Mouse (Mus musculus) regulatory T cell (primary cell): ENCODE results near the gene Sebox.

Experiments
- in situ Hi-C: fragments of 300-600 bp; cut with MboI, MseI; formaldehyde crosslinking; loops from one replicate; pipeline ENCODE4 v1.15.1; 2025; ENCODE audit warnings: high pct_unique_total_duplicates

Gene Sebox

DNA sequence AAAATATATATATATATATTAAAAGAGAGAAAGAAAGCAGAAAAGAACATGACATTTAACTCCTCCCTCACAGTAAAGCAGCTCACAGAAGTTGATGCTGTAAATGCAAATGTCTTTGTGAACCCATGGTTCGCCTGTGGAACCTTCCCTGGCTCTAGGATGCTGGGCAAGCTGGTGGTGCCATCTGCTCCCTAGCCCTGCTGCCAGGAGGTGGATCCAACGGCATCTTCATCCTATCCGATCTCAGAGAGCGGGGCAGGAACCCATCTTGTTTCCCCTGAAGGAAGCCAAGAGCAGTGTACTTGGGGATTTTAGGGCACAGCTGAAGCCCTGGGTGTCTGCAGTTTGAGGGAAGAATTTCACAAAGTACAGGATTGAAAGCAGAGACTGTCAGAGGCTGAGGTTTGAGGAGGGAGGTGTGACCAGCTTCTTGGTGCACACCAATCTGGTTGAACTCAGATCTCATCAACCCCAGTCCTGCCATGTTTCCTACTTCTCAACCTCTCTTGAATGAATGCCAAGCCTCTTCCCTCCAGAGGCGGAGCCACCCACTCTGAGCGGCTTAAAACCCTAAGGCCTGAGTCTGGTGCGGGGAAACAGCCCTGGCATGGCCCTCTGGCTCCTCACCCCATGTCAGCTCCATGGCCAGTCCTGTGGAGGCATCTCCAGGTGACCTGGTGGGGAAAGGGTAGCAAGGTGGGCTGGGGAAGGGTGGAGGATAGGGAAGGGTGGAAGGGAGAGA, at the start of gene Sebox:
TSS of gene Sebox (plus strand) at position 539 of the 742 bp plus-strand sequence.
- in situ Hi-C loops: no loop called here

GRCm38 (mm10) chr11:78453675-78454074, 49.6 kb upstream of the Sebox start:
- in situ Hi-C loops: no loop called here

GRCm38 (mm10) chr11:78454276-78454675, 49.0 kb upstream of the Sebox start:
- in situ Hi-C loops: no loop called here

- in situ Hi-C loops: no loop called here
Observed at GRCm38 (mm10) chr11:78455308-78455707, 47.9 kb upstream of the Sebox start.

GRCm38 (mm10) chr11:78458740-78459139, 44.5 kb upstream of the Sebox start:
- in situ Hi-C loops: no loop called here

DNA sequence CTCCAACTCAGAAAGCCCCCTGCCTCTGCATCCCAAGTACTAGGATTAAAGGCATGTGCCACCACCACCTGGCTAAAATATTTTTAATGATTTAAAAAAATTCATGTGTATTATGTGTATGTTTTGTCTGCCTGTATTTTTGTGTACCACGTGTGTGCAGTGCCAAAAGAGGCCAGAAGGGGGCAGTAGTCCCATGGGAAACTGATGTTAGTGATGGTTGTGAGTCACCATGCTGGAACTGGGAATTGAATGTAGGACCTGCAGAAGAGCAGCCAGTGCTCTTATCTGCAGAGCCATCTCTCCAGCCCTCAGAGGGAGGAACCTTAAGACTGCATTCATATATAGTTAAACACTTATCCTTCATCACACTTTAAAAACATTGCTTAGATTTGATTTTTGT, 41.4 kb upstream of the Sebox start:
- in situ Hi-C loops: no loop called here

- in situ Hi-C loops: no loop called here
Observed at GRCm38 (mm10) chr11:78462669-78463068, 40.6 kb upstream of the Sebox start.

DNA sequence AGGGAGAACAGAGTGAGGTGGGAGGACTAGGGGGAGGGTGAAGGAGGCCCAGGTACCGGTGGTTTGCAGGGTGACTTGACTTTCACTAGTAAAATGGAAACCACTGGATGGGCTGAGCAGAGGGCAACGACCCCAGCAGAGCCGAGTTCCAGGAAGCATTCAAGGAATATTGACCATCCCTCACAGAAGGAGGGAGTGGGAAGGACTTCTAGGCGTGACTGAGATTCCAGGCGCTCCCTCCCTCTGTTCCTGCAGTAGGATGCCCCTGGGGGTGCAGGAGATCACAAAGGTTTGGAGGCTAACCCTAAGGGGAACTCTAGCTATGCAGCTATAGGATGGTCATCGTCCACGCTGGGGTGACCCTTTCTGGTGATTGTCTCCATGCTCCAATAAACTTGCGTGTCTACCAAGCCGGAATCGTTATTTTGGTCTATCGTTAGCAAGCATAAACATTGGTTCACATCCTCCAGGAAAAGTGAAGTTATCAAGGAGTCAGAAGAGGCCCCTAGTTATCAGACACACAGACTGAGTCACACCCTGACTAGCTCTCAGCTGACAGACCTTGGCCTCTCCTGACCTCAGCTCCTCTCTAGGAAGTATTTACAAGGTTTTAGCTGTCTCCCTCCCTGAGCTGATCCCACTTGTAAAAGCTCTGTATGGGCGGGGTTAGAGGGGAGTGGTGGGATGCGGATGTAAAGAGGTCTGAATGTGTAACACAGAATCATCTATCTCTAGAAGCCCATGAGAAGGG, 39.8 kb upstream of the Sebox start:
- in situ Hi-C loops: no loop called here

- in situ Hi-C loops: no loop called here
Observed at GRCm38 (mm10) chr11:78465116-78465515, 38.1 kb upstream of the Sebox start.

- in situ Hi-C loops: no loop called here
Observed at GRCm38 (mm10) chr11:78465568-78466180, 37.6 kb upstream of the Sebox start, which contains the start of gene Slc46a1. Gene Slc46a1, plus strand, starts transcription at chr11:78465697.

- in situ Hi-C loops: no loop called here
Observed at GRCm38 (mm10) chr11:78466242-78466912, 36.9 kb upstream of the Sebox start.

DNA sequence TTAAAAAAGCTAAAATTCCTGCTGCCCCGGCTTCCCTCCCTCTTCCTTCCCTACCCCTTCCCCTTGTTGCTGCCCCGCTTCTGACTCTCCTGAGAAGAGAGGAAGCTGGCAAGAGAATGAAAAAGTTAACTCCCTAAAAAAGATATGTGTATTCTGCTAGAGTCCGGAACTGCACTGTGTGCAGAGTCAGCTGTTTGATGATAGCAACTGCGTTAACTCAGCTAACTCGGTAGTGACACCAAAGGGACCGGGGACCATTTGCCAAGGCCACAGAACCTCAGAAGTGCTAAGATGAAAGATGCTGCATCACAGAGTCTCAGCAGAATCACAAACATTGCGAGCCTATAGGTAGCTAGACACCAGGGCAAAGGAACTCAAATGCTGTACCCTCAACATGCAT, 35.7 kb upstream of the Sebox start:
- in situ Hi-C loops: no loop called here

DNA sequence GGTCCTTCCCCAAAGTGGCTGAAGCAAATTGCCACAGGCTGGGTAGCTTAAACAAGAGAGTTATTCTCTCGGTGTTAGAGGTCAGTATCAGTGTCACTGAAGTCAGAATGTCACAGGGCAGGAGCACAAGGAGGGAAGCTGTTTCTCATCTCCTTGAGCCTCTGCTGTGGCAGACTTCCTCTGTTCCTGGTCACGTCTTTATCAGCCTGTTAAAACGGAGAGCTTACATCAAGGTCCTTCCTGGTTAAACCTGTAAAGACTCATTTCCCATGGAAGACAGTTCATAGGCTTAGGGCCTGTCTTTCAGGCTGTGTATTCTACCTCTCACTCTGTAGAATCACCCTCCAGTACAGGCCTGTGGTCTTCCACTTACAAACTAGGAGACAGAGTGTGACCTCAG, 35.3 kb upstream of the Sebox start:
- in situ Hi-C loops: no loop called here

DNA sequence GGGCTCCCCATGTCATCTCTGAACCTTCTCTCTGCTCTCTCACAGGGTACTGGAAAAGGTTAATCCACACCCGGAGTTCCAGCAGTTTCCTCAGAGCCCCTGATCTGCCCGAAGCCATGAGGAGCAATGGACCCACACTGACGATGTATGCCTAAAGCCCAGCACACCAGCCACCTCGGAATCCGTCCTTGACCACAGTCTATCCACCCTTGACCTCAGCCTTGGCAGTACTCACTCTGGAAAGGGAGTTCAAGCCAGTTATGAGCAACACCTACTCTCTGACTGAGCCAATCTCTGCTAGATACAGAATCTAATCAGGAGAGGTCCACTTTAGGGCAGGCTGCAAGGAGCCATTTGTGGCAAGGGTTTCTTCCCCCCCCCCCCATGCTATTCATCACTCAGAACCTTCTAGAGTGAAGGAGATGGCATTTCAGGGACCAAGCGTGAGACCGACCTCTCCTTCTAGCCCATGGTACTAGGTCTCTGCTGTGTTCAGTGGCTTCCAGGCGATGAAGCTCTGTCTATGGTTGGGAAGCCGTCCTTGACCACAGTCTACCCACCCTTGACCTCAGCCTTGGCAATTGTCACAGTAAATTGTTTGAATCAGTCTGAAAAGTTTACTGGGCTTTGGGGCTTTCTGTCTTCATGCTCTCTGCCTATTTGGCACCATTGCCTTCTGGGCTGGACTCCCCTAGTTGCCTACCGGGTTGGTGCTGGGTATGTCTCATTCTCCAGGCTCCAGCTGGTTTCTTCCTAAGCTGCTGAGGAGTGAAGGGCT, 31.7 kb upstream of the Sebox start:
- in situ Hi-C loops: no loop called here

- in situ Hi-C loops: no loop called here
Observed at GRCm38 (mm10) chr11:78475289-78475688, 28.0 kb upstream of the Sebox start.

- in situ Hi-C loops: no loop called here
Observed at GRCm38 (mm10) chr11:78483639-78484038, 19.6 kb upstream of the Sebox start.

GRCm38 (mm10) chr11:78488168-78488567, 15.1 kb upstream of the Sebox start:
- in situ Hi-C loops: no loop called here

DNA sequence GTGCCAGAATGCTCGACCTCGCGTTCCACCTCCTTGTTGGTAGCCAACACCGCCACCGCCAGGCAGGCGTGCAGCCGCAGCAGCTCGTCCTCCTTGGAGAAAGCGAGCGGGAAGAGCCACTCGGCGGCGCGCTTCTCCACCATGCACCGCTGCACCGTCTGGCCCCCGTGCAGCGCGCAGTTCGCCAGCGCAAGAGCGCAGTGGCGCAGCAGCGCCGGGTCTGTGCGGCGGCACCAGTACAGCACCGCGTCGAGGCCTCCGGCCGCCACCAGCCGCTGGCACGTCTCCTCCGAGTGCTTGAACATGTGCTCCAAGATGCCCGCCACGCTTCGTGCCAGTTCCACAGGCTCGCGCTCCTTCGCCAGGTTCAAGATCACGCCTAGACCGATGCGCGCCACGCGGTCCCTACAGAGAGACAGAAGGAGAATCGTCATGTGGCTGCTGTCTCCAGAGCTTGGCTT, 12.4 kb upstream of the Sebox start:
- in situ Hi-C loops: no loop called here

- in situ Hi-C loops: no loop called here
Observed at GRCm38 (mm10) chr11:78495904-78496303, 7.3 kb upstream of the Sebox start.

- in situ Hi-C loops: no loop called here
Observed at GRCm38 (mm10) chr11:78497071-78497541, 6.1 kb upstream of the Sebox start.
